Mouse (Mus musculus) myocyte (in vitro differentiated cells): ENCODE data around the gene Macrod2. TPM values are rescaled to one million over a fixed set of nuclear protein-coding genes. Genes with fewer than 3 reads are reported as not detected.

Experiments used
- H3K27me3 ChIP-seq: one replicate; pipeline ENCODE4 v1.6.1; 2011; ENCODE audit not compliant: control insufficient read depth, insufficient read depth, insufficient read length
- H3K36me3 ChIP-seq: one replicate; pipeline ENCODE4 v1.6.1; 2011; ENCODE audit not compliant: control insufficient read depth, insufficient read depth
- H3K4me2 ChIP-seq: one replicate; pipeline ENCODE4 v1.6.1; 2011; ENCODE audit warnings: low read depth, control low read depth
- H3K4me3 ChIP-seq: one replicate; pipeline ENCODE4 v1.5.1; 2011; ENCODE audit warnings: mild to moderate bottlenecking, control low read depth, moderate library complexity
- H3K79me2 ChIP-seq: one replicate; pipeline ENCODE4 v1.6.1; 2011; ENCODE audit not compliant: control insufficient read depth, insufficient read depth
- H3ac ChIP-seq: one replicate; pipeline ENCODE4 v1.6.1; 2011; ENCODE audit not compliant: control insufficient read depth, insufficient read length
- CEBPB ChIP-seq: IDR thresholded peaks from 2 replicates; pipeline ENCODE4 v1.6.1; 2011; ENCODE audit warnings: mild to moderate bottlenecking, moderate library complexity; ENCODE audit not compliant: poor library complexity, insufficient read depth, severe bottlenecking
- E2F4 ChIP-seq: IDR thresholded peaks from one replicate; pipeline ENCODE4 v1.6.1; 2011; ENCODE audit warnings: mild to moderate bottlenecking, control low read depth, moderate library complexity; ENCODE audit not compliant: insufficient read depth
- MAX ChIP-seq: IDR thresholded peaks from one replicate; pipeline ENCODE4 v1.6.1; 2011; ENCODE audit warnings: low read depth, mild to moderate bottlenecking, control low read depth
- MYOD1 ChIP-seq, 3 experiments: IDR thresholded peaks; one replicate each; pipeline ENCODE4 v1.6.1; 2011; ENCODE audit warnings: control low read depth in 2 of 3, low read depth in 2 of 3, mild to moderate bottlenecking in 2 of 3, moderate library complexity in 1 of 3; ENCODE audit not compliant: insufficient read length in 2 of 3, control insufficient read depth in 1 of 3
- MYOG ChIP-seq, 3 experiments: IDR thresholded peaks; one replicate each; pipeline ENCODE4 v1.6.1; 2011; ENCODE audit warnings: control low read depth in 2 of 3, low read depth in 2 of 3, mild to moderate bottlenecking in 2 of 3; ENCODE audit not compliant: insufficient read length in 2 of 3, control insufficient read depth in 1 of 3, insufficient read depth in 1 of 3
- POLR2A ChIP-seq: IDR thresholded peaks from one replicate; pipeline ENCODE4 v1.6.1; 2011; ENCODE audit warnings: low read depth, mild to moderate bottlenecking, control low read depth, moderate library complexity; ENCODE audit not compliant: insufficient read length
- POLR2AphosphoS2 ChIP-seq: IDR thresholded peaks from one replicate; pipeline ENCODE4 v1.6.1; 2011; ENCODE audit warnings: low read depth, control low read depth; ENCODE audit not compliant: insufficient read length
- REST ChIP-seq: IDR thresholded peaks from one replicate; pipeline ENCODE4 v1.6.1; 2011; ENCODE audit warnings: mild to moderate bottlenecking, control low read depth, moderate library complexity; ENCODE audit not compliant: insufficient read depth, insufficient read length
- SRF ChIP-seq: IDR thresholded peaks from one replicate; pipeline ENCODE4 v1.6.1; 2011; ENCODE audit warnings: low read depth; ENCODE audit not compliant: control insufficient read depth, insufficient read length
- TCF12 ChIP-seq: IDR thresholded peaks from one replicate; pipeline ENCODE4 v1.6.1; 2011; ENCODE audit warnings: mild to moderate bottlenecking, control low read depth; ENCODE audit not compliant: poor library complexity, insufficient read depth, severe bottlenecking
- TCF3 ChIP-seq: IDR thresholded peaks from one replicate; pipeline ENCODE4 v1.6.1; 2011; ENCODE audit warnings: low read depth, control low read depth; ENCODE audit not compliant: insufficient read length
- USF1 ChIP-seq: IDR thresholded peaks from one replicate; pipeline ENCODE4 v1.6.1; 2011; ENCODE audit warnings: low read depth, mild to moderate bottlenecking, control low read depth, moderate library complexity
- polyA plus RNA-seq: library from polyadenylated mRNA; unstranded; fragments of >200 nt; fragmentation: generic; extraction: Trizol; gene quantifications from one replicate; pipeline ENCODE4 v1.2.1, GENCODE M21; 2012; ENCODE audit warnings: missing spikeins

Gene Macrod2
- polyA plus RNA-seq, 1 experiment, result 0.96 TPM

- Histone ChIP-seq H3K27me3 (no peaks in the 10 kb centered on the region), H3K4me2 (no peak overlapping the region), H3ac (no peak overlapping the region), H3K4me3 (no peak overlapping the region), H3K79me2 (no peaks in the 10 kb centered on the region), H3K36me3 (no peaks in the 10 kb centered on the region)
- TF ChIP-seq USF1, result no peak
Measured at GRCm38 (mm10) chr2:142329761-142330160, 1934.7 kb downstream of the Macrod2 start.

- no peaks in the 10 kb centered on the region for H3K79me2 ChIP-seq
- TF ChIP-seq CEBPB (no peak), E2F4 (no peak), TCF12 (no peak), POLR2AphosphoS2 (no peak), REST (no peak), POLR2A (no peak), TCF3 (no peak), MYOG (IDR thresholded peaks at IDR 0.05; ENCODE audit: control insufficient read depth in 1 of 3, insufficient read depth in 1 of 3, insufficient read length in 2 of 3, low read depth in 2 of 3) (no peak), SRF (no peak), USF1 (no peak), MYOD1 (IDR thresholded peaks at IDR 0.05; ENCODE audit: control insufficient read depth in 1 of 3, insufficient read length in 2 of 3, low read depth in 2 of 3) (no peak)
- no peak overlapping the region for H3ac ChIP-seq
- no peak overlapping the region for H3K4me3 ChIP-seq
- no peaks in the 10 kb centered on the region for H3K27me3 ChIP-seq
- H3K4me2 ChIP-seq, result no peak overlapping the region
- H3K36me3 ChIP-seq, result no peaks in the 10 kb centered on the region
Measured at GRCm38 (mm10) chr2:142334441-142335102, 1939.5 kb downstream of the Macrod2 start.

GRCm38 (mm10) chr2:142335103-142335999, 1940.2 kb downstream of the Macrod2 start:
- H3K4me2 ChIP-seq, result no peak overlapping the region
- no peak for TF ChIP-seq MYOD1 (IDR thresholded peaks at IDR 0.05; ENCODE audit: control insufficient read depth in 1 of 3, insufficient read length in 2 of 3, low read depth in 2 of 3)

GRCm38 (mm10) chr2:142344021-142344420, 1948.9 kb downstream of the Macrod2 start:
- Histone ChIP-seq H3K36me3 (no peaks in the 10 kb centered on the region), H3ac (no peak overlapping the region), H3K27me3 (no peaks in the 10 kb centered on the region), H3K79me2 (no peaks in the 10 kb centered on the region), H3K4me3 (no peak overlapping the region), H3K4me2 (no peak overlapping the region)
- no peak for TF ChIP-seq MYOD1 (IDR thresholded peaks at IDR 0.05; ENCODE audit: control insufficient read depth in 1 of 3, insufficient read length in 2 of 3, low read depth in 2 of 3)
- no peak for TF ChIP-seq REST
- TF ChIP-seq POLR2A, result no peak
- no peak for TF ChIP-seq CEBPB
- no peak for TF ChIP-seq TCF12
- no peak for TF ChIP-seq USF1
- no peak for TF ChIP-seq E2F4
- TF ChIP-seq MYOG (IDR thresholded peaks at IDR 0.05; ENCODE audit: control insufficient read depth in 1 of 3, insufficient read depth in 1 of 3, insufficient read length in 2 of 3, low read depth in 2 of 3), result no peak
- no peak for TF ChIP-seq TCF3
- TF ChIP-seq SRF, result no peak
- TF ChIP-seq POLR2AphosphoS2, result no peak
- no peak for TF ChIP-seq MAX

More at GRCm38 (mm10) chr2:142335103-142335999, 1940.2 kb downstream of the Macrod2 start:
- Histone ChIP-seq H3K4me3 (no peak overlapping the region), H3K36me3 (no peaks in the 10 kb centered on the region), H3K79me2 (no peaks in the 10 kb centered on the region), H3K27me3 (no peaks in the 10 kb centered on the region), H3ac (no peak overlapping the region)

- Histone ChIP-seq H3ac (no peak overlapping the region), H3K4me2 (no peak overlapping the region), H3K79me2 (no peaks in the 10 kb centered on the region), H3K4me3 (no peak overlapping the region), H3K36me3 (no peaks in the 10 kb centered on the region), H3K27me3 (no peaks in the 10 kb centered on the region)
- TF ChIP-seq MYOD1 (IDR thresholded peaks at IDR 0.05; ENCODE audit: control insufficient read depth in 1 of 3, insufficient read length in 2 of 3, low read depth in 2 of 3) (no peak), POLR2A (no peak), CEBPB (no peak), USF1 (no peak), TCF12 (no peak), MAX (no peak), TCF3 (no peak), E2F4 (no peak), SRF (no peak), POLR2AphosphoS2 (no peak), REST (no peak), MYOG (IDR thresholded peaks at IDR 0.05; ENCODE audit: control insufficient read depth in 1 of 3, insufficient read depth in 1 of 3, insufficient read length in 2 of 3, low read depth in 2 of 3) (no peak)
Measured at GRCm38 (mm10) chr2:142344758-142345157, 1949.6 kb downstream of the Macrod2 start.
